Mouse (Mus musculus) megakaryocyte, embryonic 14.5 days (primary cell): ENCODE results near the gene Tmem202.

Experiments
- FLI1 ChIP-seq: IDR thresholded peaks from 2 replicates; pipeline ENCODE4 v1.6.1; 2012; ENCODE audit warnings: low read length, inconsistent platforms, mixed read lengths
- GATA1 ChIP-seq: IDR thresholded peaks from 3 replicates; pipeline ENCODE4 v1.6.1; 2012; ENCODE audit warnings: mixed read lengths, low read length, inconsistent platforms, borderline replicate concordance

GRCm38 (mm10) chr9:59588252-59588651 lies 48.6 kb upstream of the Tmem202 start:
- TF ChIP-seq FLI1 (no peak), GATA1 (no peak)
